Mouse (Mus musculus) frontal cortex, postnatal 36 days (tissue): ENCODE measurements around the gene Fcgr2b.

Experiments used
- DNase-seq, 2 experiments: peaks; one replicate each; pipeline ENCODE4 v3.0.0; 2022; ENCODE audit warnings: low spot score in 2 of 2

Fcgr2b gene

DNA sequence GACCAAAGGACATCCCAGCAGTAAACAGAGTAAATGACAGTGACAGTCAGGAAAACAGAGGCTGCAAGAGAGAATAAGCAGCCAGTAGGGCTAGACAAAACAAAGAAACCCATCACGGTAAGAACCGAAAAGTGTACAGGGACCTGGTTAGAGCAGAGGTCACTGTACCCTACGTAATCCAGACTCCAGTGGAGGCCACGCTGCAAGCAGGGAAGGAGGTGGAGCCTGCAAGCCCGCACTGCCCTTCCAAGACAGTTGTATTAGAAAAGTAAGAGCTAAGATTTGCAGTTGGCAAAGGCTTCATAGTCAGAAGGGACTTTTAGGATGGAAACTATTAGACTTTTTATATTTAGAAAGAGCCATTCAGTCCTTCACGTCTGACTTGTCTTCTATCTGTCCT is 49.4 kb downstream of the Fcgr2b start:
- no peak for DNase-seq

DNA sequence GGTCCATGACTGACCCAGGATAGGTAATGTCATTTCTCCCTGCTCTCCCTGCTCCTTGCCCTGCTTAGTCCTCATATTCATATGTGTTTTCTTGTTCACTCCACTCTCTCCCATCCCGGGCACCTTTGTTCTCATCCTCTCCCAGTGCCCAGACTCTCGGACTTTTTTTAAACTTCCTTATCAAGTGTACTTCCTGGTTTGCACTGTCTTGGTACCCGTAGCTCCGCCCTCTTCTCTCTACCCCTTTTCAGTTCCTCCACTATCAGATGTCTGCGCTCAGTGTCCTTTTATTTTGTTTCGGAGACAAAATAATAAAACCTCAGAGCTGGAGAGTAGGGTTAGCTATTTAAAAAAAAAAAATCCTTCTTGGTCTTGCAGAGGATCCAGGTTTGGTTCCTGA is 51.9 kb downstream of the Fcgr2b start:
- no peak for DNase-seq

DNA sequence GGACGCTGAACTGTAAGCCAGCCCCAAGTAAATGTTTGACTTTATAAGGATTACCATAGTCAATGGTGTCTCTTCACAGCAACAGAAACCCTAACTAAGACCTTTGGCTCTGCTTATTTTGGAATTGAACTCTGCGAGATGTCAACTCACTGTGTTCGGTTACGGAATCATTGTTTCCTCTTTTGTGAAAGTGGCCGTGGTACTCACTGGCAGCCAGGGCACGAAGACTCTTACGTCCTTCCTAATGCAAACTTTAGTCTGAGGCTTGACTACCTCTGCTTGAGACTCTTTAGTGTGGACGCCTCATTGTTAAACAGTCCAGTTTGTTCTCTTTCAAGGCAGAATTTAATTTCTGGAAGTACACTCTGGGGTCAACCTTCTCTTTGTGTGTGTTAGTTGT is 57.0 kb downstream of the Fcgr2b start:
- no peak for DNase-seq

GRCm38 (mm10) chr1:170915657-170916056 is 60.7 kb downstream of the Fcgr2b start:
- no peak for DNase-seq

DNA sequence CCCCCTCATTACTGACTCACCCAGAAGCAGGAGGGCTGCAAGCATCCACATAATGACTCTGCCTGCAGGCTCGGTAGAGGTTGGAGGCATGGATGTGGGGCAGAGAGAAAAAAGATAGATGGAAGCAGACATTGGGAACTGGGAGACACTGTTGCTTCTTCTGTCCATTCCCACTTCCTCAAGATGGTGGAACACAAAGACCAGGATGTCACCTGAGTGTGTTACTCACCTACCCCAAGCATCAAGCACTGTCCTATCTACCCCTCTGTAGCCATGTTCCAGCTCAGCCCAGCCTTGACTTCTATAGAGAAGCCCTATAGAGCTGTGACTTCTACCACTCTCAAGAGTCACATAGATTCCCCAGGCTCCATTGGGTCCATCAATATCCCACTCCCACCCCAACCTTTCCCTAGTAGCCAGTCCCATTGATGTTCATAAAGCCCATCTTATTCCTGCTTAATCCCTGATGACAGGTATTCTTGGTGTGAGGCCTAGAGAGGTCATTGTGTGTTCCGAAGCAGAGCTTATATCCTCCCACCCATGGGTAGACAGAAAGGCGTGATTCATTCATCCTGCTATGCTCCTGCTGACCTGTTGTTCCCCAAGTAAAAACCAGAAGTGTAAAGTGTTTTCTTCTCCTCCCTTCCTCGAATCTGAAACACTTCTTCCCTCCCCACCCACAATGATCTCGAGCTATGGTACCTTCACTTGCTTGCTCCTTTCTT is 63.3 kb downstream of the Fcgr2b start, which contains the start of gene Fcrlb:
TSS of gene Fcrlb (minus strand) at position 51 of the 725 bp plus-strand sequence.
- no peak for DNase-seq

- DNase-seq = no peak
Observed at GRCm38 (mm10) chr1:170911907-170912660, 64.3 kb downstream of the Fcgr2b start.
